In the genomic region with DNA sequence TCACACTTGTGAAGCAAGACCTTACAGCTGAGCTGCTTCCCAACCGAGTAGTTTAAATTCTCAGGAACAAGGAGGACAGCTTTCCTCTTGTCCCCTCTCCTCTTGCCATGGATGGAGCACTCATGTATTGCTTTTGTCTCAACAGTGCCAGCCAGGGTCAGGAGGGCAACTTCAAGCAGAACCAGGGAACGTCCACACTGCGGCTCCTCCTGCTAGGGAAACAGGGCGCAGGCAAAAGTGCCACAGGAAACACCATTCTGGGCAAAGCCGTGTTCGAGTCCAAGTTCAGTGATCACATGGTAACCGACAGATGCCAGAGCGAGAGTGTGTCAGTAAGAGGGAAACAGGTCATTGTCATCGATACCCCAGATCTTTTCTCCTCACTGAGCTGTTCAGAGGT, we compare ENCODE assay signal across 23 mouse cellular contexts.
"Had no signal": no experiment of that assay in that cellular context is flagged by ENCODE, and none has a peak within 500 bp of the region (broad histone marks: within the 10 kb centered on the region; RNA-seq: fewer than 3 reads in every experiment).

No protein-coding gene starts in this region.

- H3K4me1 ChIP-seq: heart, embryonic 13.5 days; hindbrain, embryonic 10.5 days; hindbrain, embryonic 12.5 days; intestine, embryonic 15.5 days; limb, embryonic 12.5 days had no signal

- DNase-seq: gastrocnemius, adult 2 months; gastrocnemius, postnatal 10 days; gastrocnemius, postnatal 25 days; heart, adult 2 months; heart, postnatal 14 days; heart, postnatal 36 days; kidney, adult 18-20 months; kidney, adult 9 months; kidney, postnatal 14 days; kidney, postnatal 4 days; liver, embryonic 13.5 days had no signal

- H3K27ac ChIP-seq: gastrocnemius, adult 2 months; heart, adult 2 months; heart, embryonic 13.5 days; heart, embryonic 15.5 days; hindbrain, embryonic 10.5 days; hindbrain, embryonic 12.5 days; hindbrain, embryonic 14.5 days; intestine, embryonic 15.5 days; kidney, embryonic 15.5 days; kidney, postnatal 0 days; layer of hippocampus, adult 2 months; left cerebral cortex, adult 2 months; limb, embryonic 10.5 days; limb, embryonic 12.5 days; liver, embryonic 13.5 days had no signal

- H3K4me3 ChIP-seq: gastrocnemius, adult 2 months; heart, adult 2 months; heart, embryonic 13.5 days; heart, embryonic 15.5 days; hindbrain, embryonic 10.5 days; hindbrain, embryonic 12.5 days; intestine, embryonic 15.5 days; kidney, embryonic 15.5 days; layer of hippocampus, adult 2 months; left cerebral cortex, adult 2 months; limb, embryonic 10.5 days; limb, embryonic 12.5 days; liver, embryonic 13.5 days had no signal

- H3K36me3 ChIP-seq: heart, embryonic 13.5 days; heart, embryonic 15.5 days; hindbrain, embryonic 10.5 days; hindbrain, embryonic 12.5 days; intestine, embryonic 15.5 days; kidney, embryonic 15.5 days; limb, embryonic 10.5 days; limb, embryonic 12.5 days; liver, embryonic 13.5 days had no signal

- H3K27me3 ChIP-seq: heart, embryonic 15.5 days; hindbrain, embryonic 12.5 days; intestine, embryonic 15.5 days; limb, embryonic 12.5 days; liver, embryonic 13.5 days had no signal
